Mouse (Mus musculus): ENCODE measurements around the gene 0610010F05Rik.
"Not testable (repeated sequence)": the region's sequence is repeated elsewhere in the genome, so short reads cannot be mapped to it uniquely, and the experiment has no call there.

0610010F05Rik gene

GRCm38 (mm10) chr11:23632945-23633878 lies at the start of gene 0610010F05Rik:
Gene 0610010F05Rik, minus strand, starts transcription at chr11:23633639.
- DNase-seq (ENCODE audit: low read depth, low spot score), result peak; percentile 93

GRCm38 (mm10) chr11:23682561-23682960 lies 49.1 kb upstream of the 0610010F05Rik start:
- DNase-seq (ENCODE audit: low read depth, low spot score), result no peak

GRCm38 (mm10) chr11:23680435-23680950 lies 47.1 kb upstream of the 0610010F05Rik start:
- DNase-seq (ENCODE audit: low read depth, low spot score), result peak; percentile 16

GRCm38 (mm10) chr11:23679044-23679642 lies 45.7 kb upstream of the 0610010F05Rik start:
- peak; percentile 30 for DNase-seq (ENCODE audit: low read depth, low spot score)

GRCm38 (mm10) chr11:23676100-23676499 lies 42.7 kb upstream of the 0610010F05Rik start:
- no peak for DNase-seq (ENCODE audit: low read depth, low spot score)

- no peak for DNase-seq (ENCODE audit: low read depth, low spot score)
Measured at GRCm38 (mm10) chr11:23672256-23672749, 38.9 kb upstream of the 0610010F05Rik start.

- peak; percentile 23 for DNase-seq (ENCODE audit: low read depth, low spot score)
Measured at GRCm38 (mm10) chr11:23667128-23667527, 33.7 kb upstream of the 0610010F05Rik start.

- no peak for DNase-seq (ENCODE audit: low read depth, low spot score)
Measured at GRCm38 (mm10) chr11:23666526-23666925, 33.1 kb upstream of the 0610010F05Rik start.

GRCm38 (mm10) chr11:23665798-23666501 lies 32.5 kb upstream of the 0610010F05Rik start, which contains the start of gene Pex13:
Gene Pex13, minus strand, starts transcription at chr11:23665959.
- peak; percentile 81 for DNase-seq (ENCODE audit: low read depth, low spot score)

GRCm38 (mm10) chr11:23665311-23665786 lies 31.9 kb upstream of the 0610010F05Rik start, which contains the start of gene Pus10:
Gene Pus10, plus strand, starts transcription at chr11:23665674.
- DNase-seq (ENCODE audit: low read depth, low spot score), result peak; percentile 26

GRCm38 (mm10) chr11:23664232-23664631 lies 30.8 kb upstream of the 0610010F05Rik start:
- no peak for DNase-seq (ENCODE audit: low read depth, low spot score)

GRCm38 (mm10) chr11:23657791-23658190 lies 24.4 kb upstream of the 0610010F05Rik start:
- DNase-seq (ENCODE audit: low read depth, low spot score), result peak; percentile 28

- no peak for DNase-seq (ENCODE audit: low read depth, low spot score)
Measured at GRCm38 (mm10) chr11:23653666-23654065, 20.2 kb upstream of the 0610010F05Rik start.

- DNase-seq (ENCODE audit: low read depth, low spot score), result no peak
Measured at GRCm38 (mm10) chr11:23647835-23648234, 14.4 kb upstream of the 0610010F05Rik start.

GRCm38 (mm10) chr11:23647431-23647830 lies 14.0 kb upstream of the 0610010F05Rik start:
- no peak for DNase-seq (ENCODE audit: low read depth, low spot score)

GRCm38 (mm10) chr11:23634573-23634972 lies 1.1 kb upstream of the 0610010F05Rik start:
- no peak for DNase-seq (ENCODE audit: low read depth, low spot score)

GRCm38 (mm10) chr11:23633879-23634215 lies 408 bp upstream of the 0610010F05Rik start:
- no peak for DNase-seq (ENCODE audit: low read depth, low spot score)

- no peak for DNase-seq (ENCODE audit: low read depth, low spot score)
Measured at GRCm38 (mm10) chr11:23630664-23631063, 2.8 kb downstream of the 0610010F05Rik start.

- no peak for DNase-seq (ENCODE audit: low read depth, low spot score)
Measured at GRCm38 (mm10) chr11:23618995-23619394, 14.4 kb downstream of the 0610010F05Rik start.

- DNase-seq (ENCODE audit: low read depth, low spot score), result no peak
Measured at GRCm38 (mm10) chr11:23614546-23614945, 18.9 kb downstream of the 0610010F05Rik start.

GRCm38 (mm10) chr11:23607291-23607690 lies 26.1 kb downstream of the 0610010F05Rik start:
- not testable (repeated sequence) for DNase-seq (ENCODE audit: low read depth, low spot score)
